16 mouse cellular contexts compared by ENCODE assay signal in genomic region chr12:117727481-117728177, GRCm38 (mm10).
DNase-seq lines count a peak whose midpoint lies in the region; ATAC-seq lines count a peak whose summit lies in the region.
"Had no signal": no experiment of that assay in that cellular context is flagged by ENCODE, and none has a peak within 500 bp of the region (broad histone marks: within the 10 kb centered on the region; RNA-seq: fewer than 3 reads in every experiment).

No protein-coding gene starts in this region.

- no peak overlapping the region for H3K4me2 ChIP-seq in hindbrain, embryonic 12.5 days (replicated peaks)
- no peak overlapping the region for H3K4me2 ChIP-seq in hindbrain, embryonic 16.5 days (ENCODE audit: low read length)
- H3K4me2 ChIP-seq in neural tube, embryonic 12.5 days (replicated peaks), result no peak overlapping the region
- H3K4me2 ChIP-seq in neural tube, embryonic 15.5 days, result no peak overlapping the region
- H3K4me2 ChIP-seq in forebrain, embryonic 16.5 days (ENCODE audit: low read length), result no peak overlapping the region
- no peak overlapping the region for H3K4me2 ChIP-seq in neural tube, embryonic 13.5 days
- H3K4me2 ChIP-seq: heart, embryonic 15.5 days; limb, embryonic 12.5 days; stomach, embryonic 15.5 days had no signal

- H3K9me3 ChIP-seq in hindbrain, embryonic 12.5 days (replicated peaks), result no peaks in the 10 kb centered on the region
- no peaks in the 10 kb centered on the region for H3K9me3 ChIP-seq in hindbrain, embryonic 16.5 days (ENCODE audit: control insufficient read depth, low read length)
- no peaks in the 10 kb centered on the region for H3K9me3 ChIP-seq in neural tube, embryonic 12.5 days
- H3K9me3 ChIP-seq in neural tube, embryonic 15.5 days (replicated peaks), result no peaks in the 10 kb centered on the region
- H3K9me3 ChIP-seq in forebrain, embryonic 16.5 days (ENCODE audit: control insufficient read depth, low read length), result no peaks in the 10 kb centered on the region
- no peaks in the 10 kb centered on the region for H3K9me3 ChIP-seq in neural tube, embryonic 13.5 days
- H3K9me3 ChIP-seq: heart, embryonic 15.5 days; limb, embryonic 12.5 days; stomach, embryonic 15.5 days had no signal

- no peaks in the 10 kb centered on the region for H3K27me3 ChIP-seq in hindbrain, embryonic 12.5 days
- no peaks in the 10 kb centered on the region for H3K27me3 ChIP-seq in hindbrain, embryonic 16.5 days (replicated peaks; ENCODE audit: control insufficient read depth, insufficient read depth, low read length)
- H3K27me3 ChIP-seq in neural tube, embryonic 12.5 days (replicated peaks), result no peaks in the 10 kb centered on the region
- H3K27me3 ChIP-seq in neural tube, embryonic 15.5 days (replicated peaks), result no peaks in the 10 kb centered on the region
- no peaks in the 10 kb centered on the region for H3K27me3 ChIP-seq in forebrain, embryonic 16.5 days (replicated peaks; ENCODE audit: control insufficient read depth, insufficient read depth, low read length)
- H3K27me3 ChIP-seq in neural tube, embryonic 13.5 days, result no peaks in the 10 kb centered on the region
- H3K27me3 ChIP-seq: heart, embryonic 15.5 days; limb, embryonic 12.5 days; stomach, embryonic 15.5 days had no signal

- H3K27ac ChIP-seq in hindbrain, embryonic 12.5 days, result peak overlapping the region; percentile 82
- H3K27ac ChIP-seq in hindbrain, embryonic 16.5 days (ENCODE audit: low read depth, low read length), result no peak overlapping the region
- H3K27ac ChIP-seq in neural tube, embryonic 12.5 days, result no peak overlapping the region
- no peak overlapping the region; the same call in 1 of the 2 replicates for H3K27ac ChIP-seq in neural tube, embryonic 15.5 days (replicated peaks)
- no peak overlapping the region for H3K27ac ChIP-seq in forebrain, embryonic 16.5 days (ENCODE audit: low read length)
- H3K27ac ChIP-seq in neural tube, embryonic 13.5 days (replicated peaks), result peak overlapping the region; percentile 65
- H3K27ac ChIP-seq: heart, embryonic 15.5 days; limb, embryonic 12.5 days; stomach, embryonic 15.5 days had no signal

- H3K4me3 ChIP-seq in hindbrain, embryonic 12.5 days, result no peak overlapping the region
- no peak overlapping the region for H3K4me3 ChIP-seq in hindbrain, embryonic 16.5 days (ENCODE audit: low read length)
- H3K4me3 ChIP-seq in neural tube, embryonic 12.5 days, result no peak overlapping the region
- H3K4me3 ChIP-seq in neural tube, embryonic 15.5 days (replicated peaks), result no peak overlapping the region
- H3K4me3 ChIP-seq in forebrain, embryonic 16.5 days (replicated peaks; ENCODE audit: low read length), result no peak overlapping the region
- no peak overlapping the region for H3K4me3 ChIP-seq in neural tube, embryonic 13.5 days
- H3K4me3 ChIP-seq: heart, embryonic 15.5 days; limb, embryonic 12.5 days; stomach, embryonic 15.5 days had no signal

- H3K36me3 ChIP-seq in hindbrain, embryonic 12.5 days, result peaks cover 16% of the 10 kb centered on the region
- H3K36me3 ChIP-seq in hindbrain, embryonic 16.5 days (ENCODE audit: control insufficient read depth, insufficient read depth, low read length), result peaks cover 9% of the 10 kb centered on the region
- H3K36me3 ChIP-seq in neural tube, embryonic 12.5 days, result peaks cover 6% of the 10 kb centered on the region; the same call in 1 of the 2 replicates
- H3K36me3 ChIP-seq in neural tube, embryonic 15.5 days, result peaks cover 5% of the 10 kb centered on the region
- H3K36me3 ChIP-seq in forebrain, embryonic 16.5 days (ENCODE audit: control insufficient read depth, insufficient read depth), result peaks cover 2% of the 10 kb centered on the region; the same call in 1 of the 2 replicates
- H3K36me3 ChIP-seq in neural tube, embryonic 13.5 days, result peaks cover 39% of the 10 kb centered on the region
- H3K36me3 ChIP-seq: heart, embryonic 15.5 days; limb, embryonic 12.5 days; stomach, embryonic 15.5 days had no signal

- ATAC-seq in hindbrain, embryonic 12.5 days (ENCODE audit: low FRiP score), result peak; percentile 51
- ATAC-seq in hindbrain, embryonic 16.5 days, result no peak
- 0 out of 2 replicates have a peak, but pooled peaks have one; percentile 15 for ATAC-seq in neural tube, embryonic 12.5 days (ENCODE audit: low FRiP score, low read depth)
- ATAC-seq in neural tube, embryonic 15.5 days (ENCODE audit: low FRiP score), result no peak
- peak; percentile 69 for ATAC-seq in forebrain, embryonic 16.5 days
- no peak for ATAC-seq in neural tube, embryonic 13.5 days (ENCODE audit: low read depth)
- no peak for ATAC-seq in activated CD4-positive, CD25-positive, alpha-beta regulatory T cell, adult 4 months

- H3K4me1 ChIP-seq in hindbrain, embryonic 12.5 days, result peaks cover 6% of the 10 kb centered on the region; the same call in 1 of the 2 replicates
- peaks cover 4% of the 10 kb centered on the region; the same call in 1 of the 2 replicates for H3K4me1 ChIP-seq in hindbrain, embryonic 16.5 days (ENCODE audit: control insufficient read depth, insufficient read depth, low read depth, low read length)
- peaks cover 5% of the 10 kb centered on the region for H3K4me1 ChIP-seq in neural tube, embryonic 12.5 days
- H3K4me1 ChIP-seq in neural tube, embryonic 15.5 days, result peaks cover 8% of the 10 kb centered on the region; the same call in 1 of the 2 replicates
- H3K4me1 ChIP-seq in forebrain, embryonic 16.5 days (replicated peaks; ENCODE audit: control insufficient read depth, insufficient read depth, low read length), result peaks cover 4% of the 10 kb centered on the region; the same call in 1 of the 2 replicates
- H3K4me1 ChIP-seq in neural tube, embryonic 13.5 days (replicated peaks), result peaks cover 19% of the 10 kb centered on the region
- H3K4me1 ChIP-seq: limb, embryonic 12.5 days; stomach, embryonic 15.5 days had no signal

- no peak for DNase-seq in gastrocnemius, postnatal 25 days
- DNase-seq: cerebellum, adult 11-12 months; gastrocnemius, postnatal 14 days; layer of hippocampus, postnatal 36 days; spleen, adult 18-20 months; thymus, postnatal 25 days had no signal

- 74% methylated on average over 8 of the region's 8 CpGs for WGBS in hindbrain, embryonic 12.5 days
- WGBS in hindbrain, embryonic 16.5 days, result 82% methylated on average over 8 of the region's 8 CpGs
- WGBS in neural tube, embryonic 12.5 days, result 83% methylated on average over 8 of the region's 8 CpGs
- 80% methylated on average over 8 of the region's 8 CpGs for WGBS in neural tube, embryonic 15.5 days
- 81% methylated on average over 8 of the region's 8 CpGs for WGBS in forebrain, embryonic 16.5 days
- WGBS in neural tube, embryonic 13.5 days, result 79% methylated on average over 8 of the region's 8 CpGs

- H3K9ac ChIP-seq in hindbrain, embryonic 12.5 days, result no peak overlapping the region
- no peak overlapping the region for H3K9ac ChIP-seq in hindbrain, embryonic 16.5 days (ENCODE audit: low read depth, low read length)
- no peak overlapping the region for H3K9ac ChIP-seq in neural tube, embryonic 12.5 days
- H3K9ac ChIP-seq in neural tube, embryonic 15.5 days (replicated peaks), result no peak overlapping the region
- no peak overlapping the region for H3K9ac ChIP-seq in forebrain, embryonic 16.5 days (replicated peaks; ENCODE audit: low read depth, low read length)
- no peak overlapping the region for H3K9ac ChIP-seq in neural tube, embryonic 13.5 days
- H3K9ac ChIP-seq: heart, embryonic 15.5 days; limb, embryonic 12.5 days; stomach, embryonic 15.5 days had no signal

Comparison
In these comparisons a context has a peak if more than half of its experiments do, and no peak if none do; other contexts are left out.
1. ATAC-seq: peak in hindbrain, embryonic 12.5 days (single experiment), neural tube, embryonic 12.5 days (single experiment) and forebrain, embryonic 16.5 days (single experiment); none in hindbrain, embryonic 16.5 days (single experiment), neural tube, embryonic 15.5 days (single experiment), neural tube, embryonic 13.5 days (single experiment) and activated CD4-positive, CD25-positive, alpha-beta regulatory T cell, adult 4 months (single experiment).
2. H3K27ac ChIP-seq: peak in hindbrain, embryonic 12.5 days (single experiment) and neural tube, embryonic 13.5 days (single experiment); none in hindbrain, embryonic 16.5 days (single experiment), neural tube, embryonic 12.5 days (single experiment), neural tube, embryonic 15.5 days (single experiment) and forebrain, embryonic 16.5 days (single experiment).